Mouse (Mus musculus) activated CD4-positive, CD25-positive, alpha-beta regulatory T cell, adult 4 months (primary cell): ENCODE measurements around the gene Alas2. TPM values are rescaled to one million over a fixed set of nuclear protein-coding genes. Genes with fewer than 3 reads are reported as not detected.

ENCODE experiments used
- ATAC-seq: one replicate; pipeline ENCODE4 v1.8.0; 2017
- polyA plus RNA-seq, 2 experiments: library from polyadenylated mRNA; unstranded; fragments of 100-300 nt; shearing (Covaris generic); gene quantifications; one replicate each; pipeline ENCODE4 v1.2.1; 2017

Gene Alas2
- polyA plus RNA-seq: 1 to 10 TPM in 1 of 2 experiments, under 1 TPM in 1; 0.70 to 7.4 TPM

GRCm38 (mm10) chrX:150547239-150547638 is at the start of gene Alas2:
Gene Alas2 (plus strand): TSS chrX:150547375.
- no peak for ATAC-seq

DNA sequence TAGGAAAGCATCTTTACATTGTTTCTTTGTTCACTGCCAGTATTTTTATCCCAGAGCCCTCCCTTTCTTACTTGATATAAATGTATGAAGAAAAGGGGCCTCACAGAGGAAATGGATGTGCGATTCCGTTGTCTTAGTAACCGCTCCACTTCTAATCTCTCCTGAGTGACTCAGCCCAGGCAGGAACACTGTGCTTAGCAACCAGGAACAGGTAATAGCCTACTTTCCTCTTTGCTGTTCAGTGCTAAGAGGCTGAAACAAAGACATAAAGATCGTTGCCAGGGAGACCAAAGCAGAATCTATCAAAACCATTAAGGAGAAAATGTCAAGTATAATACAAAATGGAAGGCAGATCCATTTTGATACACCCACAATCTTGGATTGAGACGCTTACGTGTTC is 38.5 kb upstream of the Alas2 start:
- no peak for ATAC-seq

DNA sequence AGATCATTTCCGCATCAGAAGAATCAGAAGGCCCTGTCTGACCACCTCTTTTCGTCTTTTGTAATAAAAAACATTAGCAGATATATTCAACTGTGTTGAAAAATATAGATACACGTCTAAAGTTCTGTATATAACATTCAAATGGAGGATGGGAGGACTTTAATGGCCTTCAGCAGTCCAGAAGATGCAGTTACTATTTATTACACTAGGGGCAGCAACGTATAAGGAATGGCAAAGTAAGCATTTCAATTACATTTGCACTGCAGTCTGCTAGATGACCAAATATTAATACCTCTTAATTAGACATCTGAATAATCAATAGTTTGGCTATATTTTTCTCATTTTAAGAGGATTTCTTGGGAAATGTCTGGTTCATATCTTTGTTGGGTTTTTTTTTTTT is 36.5 kb upstream of the Alas2 start:
- peak; percentile 70 for ATAC-seq

- ATAC-seq: peak; percentile 81
Measured at GRCm38 (mm10) chrX:150511274-150511673, 35.9 kb upstream of the Alas2 start.

DNA sequence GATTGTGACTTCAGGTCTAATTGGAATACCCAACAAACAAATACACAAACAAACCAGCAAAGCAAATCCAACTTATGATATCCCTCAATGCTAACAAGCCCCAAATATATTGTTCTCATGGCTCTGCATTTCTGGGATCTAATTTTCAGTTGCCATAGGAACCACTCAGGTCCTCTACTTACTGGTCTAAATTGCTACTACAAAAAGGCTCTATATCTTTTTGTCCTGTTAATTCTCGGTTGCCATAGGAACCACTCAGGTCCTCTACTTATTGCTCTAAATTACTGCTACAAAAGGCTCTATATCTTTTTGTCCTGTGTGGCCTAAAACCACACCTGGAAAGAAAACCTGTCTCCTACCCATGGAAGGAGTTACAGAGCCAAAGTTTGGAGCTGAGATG is 33.0 kb upstream of the Alas2 start:
- ATAC-seq: no peak

- ATAC-seq: no peak
Measured at GRCm38 (mm10) chrX:150516015-150516414, 31.2 kb upstream of the Alas2 start.

DNA sequence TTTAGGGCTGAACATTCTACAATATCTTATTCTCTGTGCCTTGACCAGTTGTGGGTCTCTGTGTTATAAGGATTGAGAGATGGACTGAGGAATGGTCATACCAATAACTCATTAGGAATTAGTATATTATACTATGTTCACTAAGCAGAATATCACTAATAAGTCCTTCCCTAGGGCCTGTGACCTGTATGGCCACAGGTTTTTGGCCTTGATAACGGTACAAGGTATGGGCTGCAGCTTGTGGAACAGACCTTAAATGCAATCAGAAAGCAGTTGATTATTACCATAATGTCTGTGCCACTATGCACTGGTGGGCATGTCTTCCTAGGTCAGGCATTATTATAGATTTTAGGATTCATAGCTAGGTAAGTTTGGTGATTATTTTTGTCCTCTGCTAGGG is 30.7 kb upstream of the Alas2 start:
- ATAC-seq: no peak

GRCm38 (mm10) chrX:150540111-150540510 is 7.1 kb upstream of the Alas2 start:
- no peak for ATAC-seq

DNA sequence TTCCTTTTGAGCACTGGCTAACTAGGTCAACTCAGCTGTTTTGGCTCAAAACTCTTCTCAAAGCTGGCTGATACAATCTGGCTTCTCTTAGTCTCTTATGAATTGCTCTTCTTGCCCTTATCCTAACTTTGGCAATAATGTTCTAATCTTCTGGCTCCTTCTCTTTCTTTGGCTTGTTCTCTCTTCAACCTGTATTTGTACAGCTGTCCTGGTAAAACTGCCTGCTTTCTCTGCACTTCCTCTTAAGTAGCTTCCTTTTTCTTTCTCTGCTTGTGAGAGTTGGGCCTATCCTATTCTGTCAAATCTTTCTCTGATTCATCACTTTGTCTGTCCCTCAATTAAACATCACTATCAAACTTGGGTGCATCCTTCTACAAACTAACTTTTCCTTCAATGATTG is 5.5 kb upstream of the Alas2 start:
- ATAC-seq: no peak

DNA sequence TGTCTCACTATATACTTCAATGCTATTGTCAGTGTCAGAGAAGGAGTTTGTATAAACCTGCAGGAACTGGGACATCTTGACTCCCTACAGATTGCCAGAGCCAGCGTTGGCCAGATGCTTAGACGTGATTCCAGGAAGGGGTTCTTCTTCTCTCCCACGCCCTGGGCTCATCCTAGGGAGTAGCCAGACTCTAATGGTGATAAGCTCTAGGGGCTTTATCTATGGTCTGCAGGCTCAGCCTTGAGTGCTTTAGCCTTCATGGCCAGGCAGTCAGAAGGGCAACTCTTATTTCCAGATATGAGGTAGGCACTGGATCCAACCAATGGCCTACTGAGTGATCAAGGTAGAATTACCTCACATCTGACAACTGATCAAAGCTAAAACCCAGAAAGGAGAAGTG is 2.5 kb downstream of the Alas2 start:
- no peak for ATAC-seq

DNA sequence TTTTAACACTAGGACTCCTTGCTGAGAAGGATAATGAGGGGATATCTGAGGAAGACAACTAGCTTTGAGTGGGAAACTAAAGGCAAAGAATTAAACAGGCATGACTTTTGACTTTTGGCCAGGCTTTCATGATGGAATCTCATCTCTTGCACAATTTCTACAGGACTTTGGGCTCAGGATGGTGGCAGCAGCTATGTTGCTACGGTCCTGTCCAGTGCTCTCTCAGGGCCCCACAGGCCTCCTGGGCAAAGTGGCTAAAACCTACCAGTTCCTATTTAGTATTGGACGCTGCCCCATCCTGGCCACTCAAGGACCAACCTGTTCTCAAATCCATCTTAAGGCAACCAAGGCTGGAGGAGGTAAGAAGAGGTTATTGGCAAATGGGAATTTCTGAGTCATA is 4.8 kb downstream of the Alas2 start:
- no peak for ATAC-seq

GRCm38 (mm10) chrX:150554032-150554431 is 6.9 kb downstream of the Alas2 start:
- ATAC-seq: no peak

GRCm38 (mm10) chrX:150564644-150565357 is 17.6 kb downstream of the Alas2 start:
- ATAC-seq: no peak

GRCm38 (mm10) chrX:150581921-150582320 is 34.7 kb downstream of the Alas2 start:
- ATAC-seq: no peak

- no peak for ATAC-seq
Measured at GRCm38 (mm10) chrX:150585116-150585515, 37.9 kb downstream of the Alas2 start.

DNA sequence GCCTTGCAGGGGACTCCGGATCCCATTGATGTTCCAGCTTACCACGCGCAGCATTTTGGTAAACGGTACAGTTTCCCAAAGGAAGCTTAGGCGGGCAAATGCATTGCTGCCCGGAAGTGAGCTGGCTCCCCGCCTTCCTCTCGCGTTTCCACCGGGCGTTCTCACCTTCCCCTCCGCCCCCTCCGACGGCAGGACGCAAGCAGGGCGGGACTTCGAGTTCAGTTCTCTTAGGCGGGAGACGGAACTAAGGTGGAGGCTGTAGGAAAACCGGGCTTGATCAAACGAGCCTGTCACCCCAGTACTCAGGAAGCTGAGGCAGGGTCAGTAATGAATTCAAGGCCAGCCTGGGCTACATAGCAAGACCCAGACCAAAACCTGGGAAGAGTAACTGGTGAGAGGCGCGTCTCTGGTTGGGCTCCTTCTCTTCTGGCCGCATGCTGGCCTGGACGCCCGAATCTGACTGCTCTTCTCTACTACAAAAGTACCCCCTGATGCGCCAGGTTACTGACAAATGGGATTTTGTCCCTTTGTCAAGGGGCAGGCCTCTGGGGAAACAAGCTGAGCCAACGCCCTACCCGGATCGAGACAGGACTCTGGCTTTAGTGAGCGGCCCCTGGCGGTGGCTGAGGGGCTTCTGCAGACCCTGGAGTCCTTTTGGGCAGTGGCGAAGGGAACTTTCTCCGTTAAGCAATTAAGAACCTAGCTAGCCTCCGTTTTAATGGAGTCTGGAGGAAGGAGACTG is 41.0 kb downstream of the Alas2 start, which contains the start of gene Pfkfb1:
Gene Pfkfb1 (plus strand): TSS at position 207 of the 742 bp plus-strand sequence.
- peak; percentile 92 for ATAC-seq

GRCm38 (mm10) chrX:150589696-150590095 is 42.5 kb downstream of the Alas2 start, which contains the start of gene Apex2:
Gene Apex2 (minus strand): TSS chrX:150589868.
- ATAC-seq: no peak

- ATAC-seq: no peak
Measured at GRCm38 (mm10) chrX:150593266-150594035, 46.3 kb downstream of the Alas2 start.

GRCm38 (mm10) chrX:150594176-150594575 is 47.0 kb downstream of the Alas2 start:
- ATAC-seq: no peak

- no peak for ATAC-seq
Measured at GRCm38 (mm10) chrX:150595016-150595760, 48.0 kb downstream of the Alas2 start.

DNA sequence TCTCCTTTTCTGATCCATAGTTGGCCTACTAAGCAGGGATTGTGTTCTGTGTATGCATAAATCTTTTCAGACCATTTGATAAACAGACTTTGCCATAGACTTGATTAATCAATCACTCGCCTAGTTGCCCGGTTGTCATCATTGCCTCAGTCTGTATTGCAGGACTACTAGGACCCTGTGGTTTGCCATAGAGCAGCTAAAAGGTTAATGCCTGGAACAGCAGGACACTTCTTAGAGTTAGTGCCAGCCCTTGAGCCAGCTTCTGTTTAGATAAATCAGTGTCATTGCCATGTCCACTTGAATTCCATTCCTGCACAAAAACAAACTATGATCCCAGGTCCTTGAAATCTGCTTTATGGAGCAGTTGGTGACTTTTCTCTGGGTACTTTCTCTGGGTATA is 51.7 kb downstream of the Alas2 start:
- no peak for ATAC-seq
